Mouse (Mus musculus) left cerebral cortex, adult 9 months (tissue): Measurements from ENCODE around the gene Stk11.
"Not testable (repeated sequence)": the region's sequence is repeated elsewhere in the genome, so short reads cannot be mapped to it uniquely, and the experiment has no call there.

ENCODE experiments used
- DNase-seq, 2 experiments: peaks; one replicate each; pipeline ENCODE4 v3.0.0; 2022; ENCODE audit warnings: low spot score in 2 of 2

Stk11 gene

GRCm38 (mm10) chr10:80157141-80157929 lies 41.7 kb downstream of the Stk11 start:
- peak in 1 of 2 experiments; percentile 62 for DNase-seq

- DNase-seq = no peak
Observed at GRCm38 (mm10) chr10:80158307-80158986, 42.8 kb downstream of the Stk11 start.

- DNase-seq = peak in 1 of 2 experiments; percentile 61
Observed at GRCm38 (mm10) chr10:80159021-80159560, 43.5 kb downstream of the Stk11 start.

GRCm38 (mm10) chr10:80159561-80160454 lies 44.2 kb downstream of the Stk11 start:
- DNase-seq = peak; percentile 99

- DNase-seq = no peak
Observed at GRCm38 (mm10) chr10:80160455-80161371, 45.1 kb downstream of the Stk11 start.

GRCm38 (mm10) chr10:80161522-80162242 lies 46.1 kb downstream of the Stk11 start:
- DNase-seq = no peak

- no peak for DNase-seq
Observed at GRCm38 (mm10) chr10:80162243-80162608, 46.6 kb downstream of the Stk11 start.

- DNase-seq = no peak
Observed at GRCm38 (mm10) chr10:80162716-80163299, 47.2 kb downstream of the Stk11 start.

- DNase-seq = no peak
Observed at GRCm38 (mm10) chr10:80163721-80164120, 48.1 kb downstream of the Stk11 start.

GRCm38 (mm10) chr10:80164161-80164997 lies 48.8 kb downstream of the Stk11 start:
- no peak for DNase-seq

- DNase-seq = peak; percentile 89 to 99
Observed at GRCm38 (mm10) chr10:80164998-80165344, 49.4 kb downstream of the Stk11 start.

- peak in 1 of 2 experiments; percentile 71 for DNase-seq
Observed at GRCm38 (mm10) chr10:80165392-80166128, 50.0 kb downstream of the Stk11 start, which contains the start of gene Cirbp. Gene Cirbp, plus strand, starts transcription at chr10:80165985.

GRCm38 (mm10) chr10:80166136-80166535 lies 50.5 kb downstream of the Stk11 start:
- DNase-seq = not testable (repeated sequence)

GRCm38 (mm10) chr10:80167460-80168037 lies 51.9 kb downstream of the Stk11 start:
- DNase-seq = peak; percentile 92 to 98

GRCm38 (mm10) chr10:80168038-80168661 lies 52.5 kb downstream of the Stk11 start:
- DNase-seq = peak in 1 of 2 experiments; percentile 93

GRCm38 (mm10) chr10:80169070-80169469 lies 53.5 kb downstream of the Stk11 start:
- DNase-seq = no peak

- DNase-seq = no peak
Observed at GRCm38 (mm10) chr10:80169651-80170050, 54.0 kb downstream of the Stk11 start.
